Mouse (Mus musculus) myocyte (in vitro differentiated cells): ENCODE results near the gene Prrx2.

Experiments
- CEBPB ChIP-seq: IDR thresholded peaks from 2 replicates; pipeline ENCODE4 v1.6.1; 2011; ENCODE audit warnings: mild to moderate bottlenecking, moderate library complexity; ENCODE audit not compliant: poor library complexity, insufficient read depth, severe bottlenecking
- MAX ChIP-seq: IDR thresholded peaks from one replicate; pipeline ENCODE4 v1.6.1; 2011; ENCODE audit warnings: low read depth, mild to moderate bottlenecking, control low read depth
- MYOD1 ChIP-seq, 3 experiments: IDR thresholded peaks; one replicate each; pipeline ENCODE4 v1.6.1; 2011; ENCODE audit warnings: control low read depth in 2 of 3, low read depth in 2 of 3, mild to moderate bottlenecking in 2 of 3, moderate library complexity in 1 of 3; ENCODE audit not compliant: insufficient read length in 2 of 3, control insufficient read depth in 1 of 3
- MYOG ChIP-seq, 3 experiments: IDR thresholded peaks; one replicate each; pipeline ENCODE4 v1.6.1; 2011; ENCODE audit warnings: control low read depth in 2 of 3, low read depth in 2 of 3, mild to moderate bottlenecking in 2 of 3; ENCODE audit not compliant: insufficient read length in 2 of 3, control insufficient read depth in 1 of 3, insufficient read depth in 1 of 3
- POLR2A ChIP-seq: IDR thresholded peaks from one replicate; pipeline ENCODE4 v1.6.1; 2011; ENCODE audit warnings: low read depth, mild to moderate bottlenecking, control low read depth, moderate library complexity; ENCODE audit not compliant: insufficient read length
- POLR2AphosphoS2 ChIP-seq: IDR thresholded peaks from one replicate; pipeline ENCODE4 v1.6.1; 2011; ENCODE audit warnings: low read depth, control low read depth; ENCODE audit not compliant: insufficient read length
- SRF ChIP-seq: IDR thresholded peaks from one replicate; pipeline ENCODE4 v1.6.1; 2011; ENCODE audit warnings: low read depth; ENCODE audit not compliant: control insufficient read depth, insufficient read length
- TCF12 ChIP-seq: IDR thresholded peaks from one replicate; pipeline ENCODE4 v1.6.1; 2011; ENCODE audit warnings: mild to moderate bottlenecking, control low read depth; ENCODE audit not compliant: poor library complexity, insufficient read depth, severe bottlenecking
- TCF3 ChIP-seq: IDR thresholded peaks from one replicate; pipeline ENCODE4 v1.6.1; 2011; ENCODE audit warnings: low read depth, control low read depth; ENCODE audit not compliant: insufficient read length
- USF1 ChIP-seq: IDR thresholded peaks from one replicate; pipeline ENCODE4 v1.6.1; 2011; ENCODE audit warnings: low read depth, mild to moderate bottlenecking, control low read depth, moderate library complexity

DNA sequence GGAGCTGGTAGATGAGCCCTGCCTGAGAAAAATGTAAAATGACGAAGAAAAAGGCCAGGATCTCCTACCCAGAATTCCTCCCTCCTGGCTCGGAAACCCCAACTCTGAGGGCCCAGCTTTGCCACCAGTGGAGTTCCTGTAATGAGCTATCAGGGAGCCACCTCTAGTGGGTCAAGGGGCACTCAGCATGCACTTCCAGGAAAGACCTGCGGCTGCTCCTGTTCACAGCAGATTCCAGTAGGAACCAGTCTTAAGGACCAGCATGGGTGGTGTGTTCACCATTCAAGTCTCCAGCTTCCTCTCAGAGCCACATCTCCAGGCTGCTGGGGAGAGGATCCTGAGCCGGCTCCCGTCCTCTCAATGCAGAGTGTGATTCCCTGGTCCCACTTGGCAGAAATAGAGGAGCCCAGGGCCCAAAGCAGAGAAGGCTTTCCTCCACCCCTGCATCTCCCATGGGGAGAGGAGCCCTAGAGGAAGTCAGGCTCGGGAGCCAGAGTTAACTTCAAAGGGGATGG lies 66.9 kb downstream of the Prrx2 start:
- TF ChIP-seq POLR2A = no peak
- TF ChIP-seq MAX = no peak
- TF ChIP-seq TCF12 = no peak
- no peak for TF ChIP-seq USF1
- no peak for TF ChIP-seq MYOG (IDR thresholded peaks at IDR 0.05; ENCODE audit: control insufficient read depth in 1 of 3, insufficient read depth in 1 of 3, insufficient read length in 2 of 3, low read depth in 2 of 3)
- no peak for TF ChIP-seq TCF3
- TF ChIP-seq CEBPB = no peak
- TF ChIP-seq MYOD1 (IDR thresholded peaks at IDR 0.05; ENCODE audit: control insufficient read depth in 1 of 3, insufficient read length in 2 of 3, low read depth in 2 of 3) = no peak
- TF ChIP-seq POLR2AphosphoS2 = no peak
- TF ChIP-seq SRF = no peak
